Mouse (Mus musculus): ENCODE measurements around the gene Hist1h3e. TPM values are rescaled to one million over a fixed set of nuclear protein-coding genes. Genes with fewer than 3 reads are reported as not detected.
A peak's percentile ranks its signal among the peaks of the same experiment; 100 is the strongest.

Gene Hist1h3e
- polyA plus RNA-seq, 1 experiment from 2014 or later = 3.5 TPM

- no peaks in the 10 kb centered on the region for H3K9me3 ChIP-seq
- no peaks in the 10 kb centered on the region for H3K36me3 ChIP-seq
- H3K27me3 ChIP-seq (ENCODE audit: insufficient read depth, poor library complexity, severe bottlenecking) = no peaks in the 10 kb centered on the region
- peaks cover 3% of the 10 kb centered on the region; the same call in 1 of the 2 replicates for H3K4me1 ChIP-seq
- H3K27ac ChIP-seq = peak overlapping the region; percentile 72; the same call in 1 of the 2 replicates
- under 1% methylated on average over 17 of the region's 17 CpGs for WGBS
- DNase-seq (ENCODE audit: low spot score) = peak; percentile 91
- H3K4me3 ChIP-seq = peak overlapping the region; percentile 59
These were observed 35.9 kb downstream of the Hist1h3e start for GRCm38 (mm10) chr13:23526312-23526711.

- under 1% methylated on average over 10 of the region's 10 CpGs for WGBS
- Histone ChIP-seq H3K4me3 (peak overlapping the region; percentile 59), H3K4me1 (peaks cover 3% of the 10 kb centered on the region; the same call in 1 of the 2 replicates), H3K27me3 (ENCODE audit: insufficient read depth, poor library complexity, severe bottlenecking) (no peaks in the 10 kb centered on the region), H3K9me3 (no peaks in the 10 kb centered on the region), H3K36me3 (no peaks in the 10 kb centered on the region), H3K27ac (no peak overlapping the region)
- no peak for DNase-seq (ENCODE audit: low spot score)
These were observed 36.3 kb downstream of the Hist1h3e start for GRCm38 (mm10) chr13:23525901-23526300.

GRCm38 (mm10) chr13:23524654-23525053 lies 37.5 kb downstream of the Hist1h3e start:
- no peaks in the 10 kb centered on the region for H3K9me3 ChIP-seq
- WGBS = 11% methylated on average over 5 of the region's 5 CpGs
- H3K4me1 ChIP-seq = peaks cover 3% of the 10 kb centered on the region; the same call in 1 of the 2 replicates
- DNase-seq (ENCODE audit: low spot score) = peak; percentile 91
- H3K27me3 ChIP-seq (ENCODE audit: insufficient read depth, poor library complexity, severe bottlenecking) = no peaks in the 10 kb centered on the region
- H3K4me3 ChIP-seq = peak overlapping the region; percentile 18; the same call in 1 of the 2 replicates
- no peaks in the 10 kb centered on the region for H3K36me3 ChIP-seq
- H3K27ac ChIP-seq = no peak overlapping the region

- no peak for DNase-seq (ENCODE audit: low spot score)
- no peaks in the 10 kb centered on the region for H3K9me3 ChIP-seq
- 61% methylated on average over 5 of the region's 5 CpGs for WGBS
These were observed 38.2 kb downstream of the Hist1h3e start for GRCm38 (mm10) chr13:23523976-23524375.

GRCm38 (mm10) chr13:23521703-23522102 lies 40.5 kb downstream of the Hist1h3e start:
- H3K4me3 ChIP-seq = peak overlapping the region; percentile 40
- DNase-seq (ENCODE audit: low spot score) = peak; percentile 81
- no peak overlapping the region for H3K27ac ChIP-seq
- no peaks in the 10 kb centered on the region for H3K9me3 ChIP-seq
- no peaks in the 10 kb centered on the region for H3K27me3 ChIP-seq (ENCODE audit: insufficient read depth, poor library complexity, severe bottlenecking)
- no peaks in the 10 kb centered on the region; the same call in 1 of the 2 replicates for H3K4me1 ChIP-seq
- no peaks in the 10 kb centered on the region for H3K36me3 ChIP-seq
- WGBS = under 1% methylated on average over 14 of the region's 14 CpGs

More at GRCm38 (mm10) chr13:23523976-23524375, 38.2 kb downstream of the Hist1h3e start:
- Histone ChIP-seq H3K27ac (no peak overlapping the region), H3K36me3 (no peaks in the 10 kb centered on the region), H3K4me1 (peaks cover 1% of the 10 kb centered on the region; the same call in 1 of the 2 replicates), H3K4me3 (no peak overlapping the region), H3K27me3 (ENCODE audit: insufficient read depth, poor library complexity, severe bottlenecking) (no peaks in the 10 kb centered on the region)

- H3K4me1 ChIP-seq = no peaks in the 10 kb centered on the region
- DNase-seq (ENCODE audit: low spot score) = peak; percentile 85
- H3K27me3 ChIP-seq (ENCODE audit: insufficient read depth, poor library complexity, severe bottlenecking) = no peaks in the 10 kb centered on the region
- H3K36me3 ChIP-seq = no peaks in the 10 kb centered on the region
- H3K27ac ChIP-seq = no peak overlapping the region
- H3K4me3 ChIP-seq = peak overlapping the region; percentile 63
- under 1% methylated on average over 10 of the region's 10 CpGs for WGBS
- no peaks in the 10 kb centered on the region for H3K9me3 ChIP-seq
These were observed 42.8 kb downstream of the Hist1h3e start for GRCm38 (mm10) chr13:23519416-23519815.

- DNase-seq (ENCODE audit: low spot score) = peak; percentile 83
These were observed 43.3 kb downstream of the Hist1h3e start for GRCm38 (mm10) chr13:23518885-23519284.

GRCm38 (mm10) chr13:23518295-23518603 lies 43.9 kb downstream of the Hist1h3e start:
- no peak overlapping the region for H3K27ac ChIP-seq
- 0% methylated on average over 6 of the region's 6 CpGs for WGBS
- H3K4me3 ChIP-seq = peak overlapping the region; percentile 63
- no peaks in the 10 kb centered on the region for H3K9me3 ChIP-seq
- no peaks in the 10 kb centered on the region for H3K27me3 ChIP-seq (ENCODE audit: insufficient read depth, poor library complexity, severe bottlenecking)
- no peaks in the 10 kb centered on the region for H3K4me1 ChIP-seq
- no peak for DNase-seq (ENCODE audit: low spot score)
- no peaks in the 10 kb centered on the region for H3K36me3 ChIP-seq

More at GRCm38 (mm10) chr13:23518885-23519284, 43.3 kb downstream of the Hist1h3e start:
- Histone ChIP-seq H3K36me3 (no peaks in the 10 kb centered on the region), H3K4me1 (no peaks in the 10 kb centered on the region), H3K27me3 (ENCODE audit: insufficient read depth, poor library complexity, severe bottlenecking) (no peaks in the 10 kb centered on the region), H3K27ac (no peak overlapping the region), H3K4me3 (peak overlapping the region; percentile 63), H3K9me3 (no peaks in the 10 kb centered on the region)
- whole genome bisulfite sequencing = under 1% methylated on average over 6 of the region's 6 CpGs

- H3K4me1 ChIP-seq = no peaks in the 10 kb centered on the region
- H3K27me3 ChIP-seq (ENCODE audit: insufficient read depth, poor library complexity, severe bottlenecking) = no peaks in the 10 kb centered on the region
- no peak overlapping the region for H3K27ac ChIP-seq
- H3K9me3 ChIP-seq = no peaks in the 10 kb centered on the region
- WGBS = under 1% methylated on average over 27 of the region's 27 CpGs
- DNase-seq (ENCODE audit: low spot score) = peak; percentile 91
- H3K36me3 ChIP-seq = no peaks in the 10 kb centered on the region
- peak overlapping the region; percentile 63 for H3K4me3 ChIP-seq
These were observed 44.4 kb downstream of the Hist1h3e start for GRCm38 (mm10) chr13:23517603-23518294.

GRCm38 (mm10) chr13:23516822-23517602 lies 45.2 kb downstream of the Hist1h3e start:
- H3K27me3 ChIP-seq (ENCODE audit: insufficient read depth, poor library complexity, severe bottlenecking) = no peaks in the 10 kb centered on the region
- WGBS = under 1% methylated on average over 19 of the region's 19 CpGs
- no peak for DNase-seq (ENCODE audit: low spot score)
- H3K4me1 ChIP-seq = no peaks in the 10 kb centered on the region
- H3K9me3 ChIP-seq = no peaks in the 10 kb centered on the region
- H3K4me3 ChIP-seq = peak overlapping the region; percentile 63
- H3K27ac ChIP-seq = no peak overlapping the region
- H3K36me3 ChIP-seq = no peaks in the 10 kb centered on the region

- no peak overlapping the region for H3K27ac ChIP-seq
- H3K27me3 ChIP-seq (ENCODE audit: insufficient read depth, poor library complexity, severe bottlenecking) = no peaks in the 10 kb centered on the region
- WGBS = 49% methylated on average over 15 of the region's 15 CpGs
- no peaks in the 10 kb centered on the region for H3K4me1 ChIP-seq
- no peaks in the 10 kb centered on the region for H3K9me3 ChIP-seq
- DNase-seq (ENCODE audit: low spot score) = no peak
- H3K36me3 ChIP-seq = no peaks in the 10 kb centered on the region
- peak overlapping the region; percentile 63 for H3K4me3 ChIP-seq
These were observed 46.1 kb downstream of the Hist1h3e start for GRCm38 (mm10) chr13:23515826-23516620.

GRCm38 (mm10) chr13:23515281-23515680 lies 46.9 kb downstream of the Hist1h3e start:
- H3K27ac ChIP-seq = no peak overlapping the region
- no peaks in the 10 kb centered on the region for H3K9me3 ChIP-seq
- no peak overlapping the region for H3K4me3 ChIP-seq
- no peaks in the 10 kb centered on the region for H3K36me3 ChIP-seq
- H3K27me3 ChIP-seq (ENCODE audit: insufficient read depth, poor library complexity, severe bottlenecking) = no peaks in the 10 kb centered on the region
- 77% methylated on average over 5 of the region's 5 CpGs for WGBS
- H3K4me1 ChIP-seq = peaks cover 6% of the 10 kb centered on the region
- no peak for DNase-seq (ENCODE audit: low spot score)
